Mouse (Mus musculus): ENCODE measurements at regions not wholly inside any gene's neighbourhood (a gene's known extent, or its start where the extent isn't known, plus 50 kb on each side); places are given as distances from the start of the nearest gene placed in this dataset.

DNA sequence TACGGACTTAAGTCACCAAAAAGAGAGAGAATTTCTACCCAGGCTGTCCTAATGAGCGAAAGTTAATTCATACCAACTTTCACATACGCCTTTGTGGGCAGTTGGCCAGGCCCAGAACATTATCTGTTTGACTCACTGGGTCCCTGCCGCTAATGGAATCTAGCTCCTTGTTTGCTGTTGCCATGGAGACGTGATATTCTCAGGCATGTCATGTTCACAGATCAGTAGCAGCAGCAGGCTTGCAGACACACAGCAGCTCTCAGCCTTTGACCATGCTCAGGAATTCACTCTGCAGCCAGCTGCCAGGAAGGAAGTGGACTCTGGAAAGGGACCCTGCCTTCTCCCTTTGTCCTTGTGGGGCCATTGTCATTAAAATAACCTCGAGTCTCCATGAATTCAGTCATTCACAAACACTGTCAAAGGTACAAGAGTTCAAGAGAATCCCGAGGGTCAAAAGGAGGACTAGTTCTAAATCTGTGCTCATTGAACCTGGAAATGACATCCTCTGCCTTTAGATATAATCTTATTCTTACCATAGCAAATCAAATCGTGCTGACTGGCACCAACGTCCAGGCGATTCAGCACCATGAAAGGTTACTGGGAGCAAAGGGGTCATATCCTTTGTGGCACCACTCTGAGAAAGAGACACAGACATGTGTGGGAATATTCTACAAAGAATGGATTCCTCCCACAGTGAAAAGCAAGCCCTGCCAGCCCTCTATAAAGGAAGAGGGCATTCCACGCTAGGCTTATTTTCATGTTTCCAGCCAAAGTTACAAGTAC lies 584.9 kb downstream of the Tmem182 start:
- Histone ChIP-seq H3K9me3 (no peaks in the 10 kb centered on the region), H3K4me1 (peaks cover 13% of the 10 kb centered on the region), H3K27ac (no peak overlapping the region), H3K36me3 (no peaks in the 10 kb centered on the region), H3K27me3 (no peaks in the 10 kb centered on the region), H3K9ac (no peak overlapping the region), H3K4me2 (replicated peaks) (peak overlapping the region; percentile 21; the same call in 1 of the 2 replicates), H3K4me3 (no peak overlapping the region)
- WGBS = 28% methylated on average over 11 of the region's 11 CpGs
- peak; percentile 86 for ATAC-seq (ENCODE audit: low FRiP score, low read depth)

- H3K4me3 ChIP-seq = no peak overlapping the region
- peaks cover 13% of the 10 kb centered on the region for H3K4me1 ChIP-seq
- H3K9me3 ChIP-seq = no peaks in the 10 kb centered on the region
- H3K9ac ChIP-seq = no peak overlapping the region
- WGBS = 85% methylated on average over 7 of the region's 7 CpGs
- no peaks in the 10 kb centered on the region for H3K36me3 ChIP-seq
- no peak overlapping the region for H3K4me2 ChIP-seq (replicated peaks)
- no peak for ATAC-seq (ENCODE audit: low FRiP score, low read depth)
- no peaks in the 10 kb centered on the region for H3K27me3 ChIP-seq
- no peak overlapping the region for H3K27ac ChIP-seq
Observed at GRCm38 (mm10) chr1:41391071-41391470, 585.7 kb downstream of the Tmem182 start.

DNA sequence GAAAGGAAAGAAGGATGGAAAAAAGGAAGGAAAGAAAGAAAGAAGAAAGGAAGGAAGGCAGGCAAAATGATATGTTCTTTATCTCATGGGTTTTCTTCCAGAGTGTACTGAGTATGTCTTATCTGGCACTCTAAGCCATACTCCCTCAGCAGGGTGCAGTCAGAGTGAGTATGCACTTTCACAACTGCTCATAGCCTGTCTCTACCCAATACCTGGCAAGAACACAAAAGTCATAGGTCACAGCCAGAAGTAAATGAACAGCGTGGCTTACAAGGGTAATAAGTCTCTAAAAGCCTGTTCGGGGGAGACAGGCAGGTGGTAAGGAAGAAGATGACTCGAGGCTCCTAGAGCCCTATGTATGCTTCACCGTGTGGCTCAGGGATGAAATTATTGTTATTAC lies 587.9 kb downstream of the Tmem182 start:
- WGBS = 69% methylated on average over 4 of the region's 4 CpGs
- H3K4me1 ChIP-seq = peaks cover 13% of the 10 kb centered on the region
- no peak overlapping the region for H3K4me2 ChIP-seq (replicated peaks)
- H3K4me3 ChIP-seq = no peak overlapping the region
- no peak overlapping the region for H3K9ac ChIP-seq
- H3K36me3 ChIP-seq = no peaks in the 10 kb centered on the region
- H3K9me3 ChIP-seq = no peaks in the 10 kb centered on the region
- H3K27me3 ChIP-seq = no peaks in the 10 kb centered on the region
- no peak overlapping the region for H3K27ac ChIP-seq
- no peak for ATAC-seq (ENCODE audit: low FRiP score, low read depth)

- Histone ChIP-seq H3K36me3 (no peaks in the 10 kb centered on the region), H3K4me3 (no peak overlapping the region), H3K4me1 (peaks cover 5% of the 10 kb centered on the region), H3K27me3 (no peaks in the 10 kb centered on the region), H3K9ac (no peak overlapping the region), H3K9me3 (no peaks in the 10 kb centered on the region), H3K27ac (no peak overlapping the region), H3K4me2 (replicated peaks) (no peak overlapping the region)
- no peak for ATAC-seq (ENCODE audit: low FRiP score, low read depth)
- 78% methylated on average over 3 of the region's 3 CpGs for WGBS
Observed at GRCm38 (mm10) chr1:41395081-41395480, 589.7 kb downstream of the Tmem182 start.

DNA sequence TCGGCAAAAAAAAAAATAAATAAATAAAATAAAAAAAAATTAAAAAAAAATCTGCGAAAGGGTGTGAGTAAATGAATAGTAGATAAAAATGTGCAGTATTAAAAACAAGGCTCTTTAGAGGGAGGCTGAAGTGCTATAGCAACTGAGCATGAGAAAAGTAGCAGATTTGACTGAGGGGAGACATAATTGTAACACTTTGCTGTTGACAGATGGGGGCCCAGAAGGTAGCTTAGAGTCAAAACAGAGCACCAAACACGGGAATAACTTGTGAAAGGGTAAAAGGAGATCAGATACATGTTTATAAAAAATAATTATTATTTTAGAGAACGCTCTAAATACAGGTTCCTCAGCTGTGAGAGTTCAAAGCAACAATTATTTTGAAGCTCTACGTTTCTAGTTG lies 605.1 kb downstream of the Tmem182 start:
- ATAC-seq (ENCODE audit: low FRiP score, low read depth) = no peak
- Histone ChIP-seq H3K4me3 (no peak overlapping the region), H3K9me3 (no peaks in the 10 kb centered on the region), H3K36me3 (no peaks in the 10 kb centered on the region), H3K27ac (no peak overlapping the region), H3K9ac (no peak overlapping the region), H3K27me3 (no peaks in the 10 kb centered on the region), H3K4me2 (replicated peaks) (no peak overlapping the region), H3K4me1 (no peaks in the 10 kb centered on the region)
- 86% methylated on average over 5 of the region's 5 CpGs for WGBS

GRCm38 (mm10) chr1:41411641-41412040 lies 606.2 kb downstream of the Tmem182 start:
- H3K9ac ChIP-seq = no peak overlapping the region
- WGBS = 84% methylated on average over 3 of the region's 3 CpGs
- no peak overlapping the region for H3K4me3 ChIP-seq
- H3K27ac ChIP-seq = no peak overlapping the region
- H3K9me3 ChIP-seq = no peaks in the 10 kb centered on the region
- H3K4me2 ChIP-seq (replicated peaks) = no peak overlapping the region
- no peaks in the 10 kb centered on the region for H3K27me3 ChIP-seq
- no peaks in the 10 kb centered on the region for H3K36me3 ChIP-seq
- ATAC-seq (ENCODE audit: low FRiP score, low read depth) = no peak
- no peaks in the 10 kb centered on the region for H3K4me1 ChIP-seq

GRCm38 (mm10) chr1:41412078-41412477 lies 606.7 kb downstream of the Tmem182 start:
- no peaks in the 10 kb centered on the region for H3K27me3 ChIP-seq
- 79% methylated on average over 8 of the region's 8 CpGs for WGBS
- no peak overlapping the region for H3K9ac ChIP-seq
- no peaks in the 10 kb centered on the region for H3K4me1 ChIP-seq
- H3K36me3 ChIP-seq = no peaks in the 10 kb centered on the region
- no peak overlapping the region for H3K4me3 ChIP-seq
- no peak overlapping the region for H3K27ac ChIP-seq
- no peaks in the 10 kb centered on the region for H3K9me3 ChIP-seq
- no peak overlapping the region for H3K4me2 ChIP-seq (replicated peaks)
- ATAC-seq (ENCODE audit: low FRiP score, low read depth) = no peak

- WGBS = 82% methylated on average over 3 of the region's 3 CpGs
- no peaks in the 10 kb centered on the region for H3K9me3 ChIP-seq
Observed at GRCm38 (mm10) chr1:41420489-41421327, 615.3 kb downstream of the Tmem182 start.

GRCm38 (mm10) chr1:41427853-41428252 lies 622.5 kb downstream of the Tmem182 start:
- H3K4me2 ChIP-seq (replicated peaks) = no peak overlapping the region
- H3K9me3 ChIP-seq = no peaks in the 10 kb centered on the region
- H3K27me3 ChIP-seq = no peaks in the 10 kb centered on the region
- no peaks in the 10 kb centered on the region for H3K36me3 ChIP-seq
- no peak overlapping the region for H3K4me3 ChIP-seq
- no peak overlapping the region for H3K27ac ChIP-seq
- H3K9ac ChIP-seq = no peak overlapping the region
- H3K4me1 ChIP-seq = no peaks in the 10 kb centered on the region
- no peak for ATAC-seq (ENCODE audit: low FRiP score, low read depth)
- WGBS = 63% methylated on average over 6 of the region's 6 CpGs

More at GRCm38 (mm10) chr1:41420489-41421327, 615.3 kb downstream of the Tmem182 start:
- no peaks in the 10 kb centered on the region for H3K4me1 ChIP-seq
- H3K36me3 ChIP-seq = no peaks in the 10 kb centered on the region
- ATAC-seq (ENCODE audit: low FRiP score, low read depth) = no peak
- H3K4me3 ChIP-seq = no peak overlapping the region
- no peaks in the 10 kb centered on the region for H3K27me3 ChIP-seq
- H3K4me2 ChIP-seq (replicated peaks) = no peak overlapping the region
- no peak overlapping the region for H3K9ac ChIP-seq
- no peak overlapping the region for H3K27ac ChIP-seq

- no peak for ATAC-seq (ENCODE audit: low FRiP score, low read depth)
Observed at GRCm38 (mm10) chr1:41431127-41431690, 625.8 kb downstream of the Tmem182 start.

GRCm38 (mm10) chr1:41435379-41435778 lies 630.0 kb downstream of the Tmem182 start:
- ATAC-seq (ENCODE audit: low FRiP score, low read depth) = no peak
- Histone ChIP-seq H3K27me3 (no peaks in the 10 kb centered on the region), H3K4me1 (no peaks in the 10 kb centered on the region), H3K4me3 (no peak overlapping the region), H3K4me2 (replicated peaks) (no peak overlapping the region), H3K36me3 (no peaks in the 10 kb centered on the region), H3K9me3 (no peaks in the 10 kb centered on the region), H3K9ac (no peak overlapping the region), H3K27ac (no peak overlapping the region)
- WGBS = 75% methylated on average over 3 of the region's 3 CpGs

More at GRCm38 (mm10) chr1:41431127-41431690, 625.8 kb downstream of the Tmem182 start:
- no peaks in the 10 kb centered on the region for H3K9me3 ChIP-seq
- 55% methylated on average over 7 of the region's 7 CpGs for WGBS
- no peaks in the 10 kb centered on the region for H3K36me3 ChIP-seq
- no peak overlapping the region for H3K9ac ChIP-seq
- H3K4me3 ChIP-seq = no peak overlapping the region
- no peak overlapping the region for H3K4me2 ChIP-seq (replicated peaks)
- no peaks in the 10 kb centered on the region for H3K27me3 ChIP-seq
- H3K27ac ChIP-seq = no peak overlapping the region
- H3K4me1 ChIP-seq = no peaks in the 10 kb centered on the region

DNA sequence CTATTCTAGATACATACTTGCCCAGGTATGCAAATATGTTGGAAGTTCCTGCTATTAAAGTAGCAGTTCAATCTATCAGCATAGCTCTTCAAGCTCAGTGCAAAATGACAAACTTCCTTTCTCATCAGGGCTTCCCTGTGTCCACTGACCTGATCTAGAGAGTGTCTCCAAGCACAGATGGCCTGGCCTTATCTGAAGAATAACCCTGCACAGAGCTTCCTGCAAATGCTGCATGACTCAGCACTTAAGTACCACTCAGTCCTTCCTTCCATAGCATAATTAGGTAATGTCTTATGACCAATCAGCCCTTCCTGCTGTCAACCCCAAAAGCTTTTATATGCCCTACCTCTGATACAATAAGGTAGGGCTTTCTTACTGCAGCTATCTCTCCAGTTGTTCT lies 644.6 kb downstream of the Tmem182 start:
- H3K36me3 ChIP-seq = no peaks in the 10 kb centered on the region
- H3K27me3 ChIP-seq = no peaks in the 10 kb centered on the region
- no peak overlapping the region for H3K9ac ChIP-seq
- H3K4me1 ChIP-seq = no peaks in the 10 kb centered on the region
- no peak for ATAC-seq (ENCODE audit: low FRiP score, low read depth)
- no peak overlapping the region for H3K27ac ChIP-seq
- H3K4me3 ChIP-seq = no peak overlapping the region
- no peaks in the 10 kb centered on the region for H3K9me3 ChIP-seq
- no peak overlapping the region for H3K4me2 ChIP-seq (replicated peaks)

Data from limb, embryonic 13.5 days (tissue).